Mouse (Mus musculus) B cell, adult 2 months (primary cell): ENCODE results near the gene Slc12a6.
A peak's percentile ranks its signal among the peaks of the same experiment; 100 is the strongest.
"Not testable (repeated sequence)": the region's sequence is repeated elsewhere in the genome, so short reads cannot be mapped to it uniquely, and the experiment has no call there.

Experiments used
- DNase-seq, 2 experiments: peaks; one replicate each; pipeline ENCODE4 v3.0.0; 2022

Slc12a6 gene

GRCm38 (mm10) chr2:112262779-112263295 is 2.8 kb upstream of the Slc12a6 start:
- DNase-seq = peak in 1 of 2 experiments; percentile 29

- no peak for DNase-seq
Measured at GRCm38 (mm10) chr2:112264364-112264763, 1.3 kb upstream of the Slc12a6 start.

- peak; percentile 77 for DNase-seq
Measured at GRCm38 (mm10) chr2:112266242-112266592, 592 bp downstream of the Slc12a6 start, which contains the start of gene Gm21985. TSS of gene Gm21985 (plus strand) at chr2:112266314.

- DNase-seq = peak; percentile 54 to 58
Measured at GRCm38 (mm10) chr2:112266780-112267179, 1.2 kb downstream of the Slc12a6 start.

- DNase-seq = peak in 1 of 2 experiments; percentile 47
Measured at GRCm38 (mm10) chr2:112267547-112268269, 2.1 kb downstream of the Slc12a6 start.

GRCm38 (mm10) chr2:112270011-112270410 is 4.4 kb downstream of the Slc12a6 start:
- no peak for DNase-seq

- no peak for DNase-seq
Measured at GRCm38 (mm10) chr2:112272909-112273308, 7.3 kb downstream of the Slc12a6 start.

- DNase-seq = no peak
Measured at GRCm38 (mm10) chr2:112273474-112273873, 7.8 kb downstream of the Slc12a6 start.

- DNase-seq = no peak
Measured at GRCm38 (mm10) chr2:112276870-112277269, 11.2 kb downstream of the Slc12a6 start.

- no peak for DNase-seq
Measured at GRCm38 (mm10) chr2:112282846-112283245, 17.2 kb downstream of the Slc12a6 start.

- no peak for DNase-seq
Measured at GRCm38 (mm10) chr2:112284363-112285030, 18.9 kb downstream of the Slc12a6 start.

GRCm38 (mm10) chr2:112285031-112285390 is 19.4 kb downstream of the Slc12a6 start:
- DNase-seq = no peak

- DNase-seq = not testable (repeated sequence)
Measured at GRCm38 (mm10) chr2:112286062-112286461, 20.4 kb downstream of the Slc12a6 start.

- no peak for DNase-seq
Measured at GRCm38 (mm10) chr2:112287059-112287458, 21.4 kb downstream of the Slc12a6 start.

GRCm38 (mm10) chr2:112289507-112289906 is 23.9 kb downstream of the Slc12a6 start:
- no peak for DNase-seq

- no peak for DNase-seq
Measured at GRCm38 (mm10) chr2:112292823-112293222, 27.2 kb downstream of the Slc12a6 start.

GRCm38 (mm10) chr2:112296211-112296610 is 30.6 kb downstream of the Slc12a6 start:
- no peak for DNase-seq

GRCm38 (mm10) chr2:112298221-112298620 is 32.6 kb downstream of the Slc12a6 start:
- DNase-seq = no peak

GRCm38 (mm10) chr2:112308671-112309070 is 43.0 kb downstream of the Slc12a6 start:
- no peak for DNase-seq

- no peak for DNase-seq
Measured at GRCm38 (mm10) chr2:112309161-112309600, 43.6 kb downstream of the Slc12a6 start.

GRCm38 (mm10) chr2:112315638-112316037 is 50.0 kb downstream of the Slc12a6 start:
- DNase-seq = no peak

- DNase-seq = no peak
Measured at GRCm38 (mm10) chr2:112318227-112318626, 52.6 kb downstream of the Slc12a6 start.

GRCm38 (mm10) chr2:112318905-112319304 is 53.3 kb downstream of the Slc12a6 start:
- DNase-seq = no peak
